Mouse (Mus musculus) erythroblast, embryonic 14.5 days (primary cell): ENCODE data around the gene Chpt1.
"Not testable (repeated sequence)": the region's sequence is repeated elsewhere in the genome, so short reads cannot be mapped to it uniquely, and the experiment has no call there.

Experiments used
- GATA1 ChIP-seq: IDR thresholded peaks from 2 replicates; pipeline ENCODE4 v1.6.1; 2012; ENCODE audit warnings: low read length, inconsistent platforms, mixed read lengths
- TAL1 ChIP-seq: IDR thresholded peaks from 3 replicates; pipeline ENCODE4 v1.6.1; 2012; ENCODE audit warnings: low read length, inconsistent platforms, mixed read lengths

DNA sequence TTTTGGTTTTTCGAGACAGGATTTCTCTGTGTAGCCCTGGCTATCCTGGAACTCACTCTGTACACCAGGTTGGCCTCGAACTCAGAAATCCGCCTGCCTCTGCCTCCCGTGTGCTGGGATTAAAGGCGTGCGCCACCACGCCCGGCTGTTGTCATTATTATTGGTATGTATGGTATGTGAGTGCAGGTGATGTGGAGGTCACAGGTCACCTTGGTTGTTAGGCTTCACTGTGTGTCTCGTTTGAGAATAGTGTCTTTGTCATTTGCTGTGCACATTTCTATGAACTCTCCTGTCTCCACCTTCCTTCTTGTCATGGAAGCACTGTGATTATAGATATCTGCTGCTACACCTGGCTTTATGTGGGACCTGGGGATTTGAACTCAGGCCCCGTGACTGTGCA is 21.0 kb downstream of the Chpt1 start:
- TF ChIP-seq TAL1, GATA1: not testable (repeated sequence)
